Mouse (Mus musculus) limb, embryonic 14.5 days (tissue): Measurements from ENCODE around the gene Egfr. TPM values are rescaled to one million over a fixed set of nuclear protein-coding genes. Genes with fewer than 3 reads are reported as not detected.
A peak's percentile ranks its signal among the peaks of the same experiment; 100 is the strongest.

Experiments used
- ATAC-seq: fragments of 200-750 bp; cut with Nextera tagmentation; 2 replicates; pipeline ENCODE4 v1.8.0; 2017; ENCODE audit warnings: low read depth, moderate number of reproducible peaks, moderate TSS enrichment; ENCODE audit not compliant: low FRiP score
- DNase-seq: peaks from one replicate; pipeline ENCODE4 v3.0.0-alpha.2; 2015; ENCODE audit warnings: low spot score
- H3K27ac ChIP-seq: fragments of 300-500 bp; sonication (generic); replicated peaks from 2 replicates; pipeline ENCODE4 v1.5.1; 2014; ENCODE audit warnings: low read depth, mild to moderate bottlenecking, low read length, moderate library complexity, mixed read lengths
- H3K27me3 ChIP-seq: fragments of 300-500 bp; sonication (generic); 2 replicates; pipeline ENCODE4 v1.6.1; 2014; ENCODE audit warnings: low read length, mixed read lengths; ENCODE audit not compliant: control insufficient read depth, insufficient read depth
- H3K36me3 ChIP-seq: fragments of 300-500 bp; sonication (generic); 2 replicates; pipeline ENCODE4 v1.6.1; 2014; ENCODE audit warnings: mild to moderate bottlenecking, low read length, moderate library complexity, mixed read lengths; ENCODE audit not compliant: control insufficient read depth, insufficient read depth
- H3K4me1 ChIP-seq: fragments of 300-500 bp; sonication (generic); 2 replicates; pipeline ENCODE4 v1.6.1; 2014; ENCODE audit warnings: antibody characterized with exemption, low read length, mixed read lengths; ENCODE audit not compliant: control insufficient read depth, insufficient read depth
- H3K4me2 ChIP-seq: fragments of 300-500 bp; sonication (generic); replicated peaks from 2 replicates; pipeline ENCODE4 v1.6.1; 2014; ENCODE audit warnings: low read depth, mild to moderate bottlenecking, low read length, moderate library complexity; ENCODE audit not compliant: severe bottlenecking
- H3K4me3 ChIP-seq: fragments of 300-500 bp; sonication (generic); replicated peaks from 2 replicates; pipeline ENCODE4 v1.5.1; 2014; ENCODE audit warnings: low read length
- H3K9ac ChIP-seq: fragments of 300-500 bp; sonication (generic); 2 replicates; pipeline ENCODE4 v1.6.1; 2014; ENCODE audit warnings: mild to moderate bottlenecking, low read depth, low read length, moderate library complexity; ENCODE audit not compliant: severe bottlenecking
- H3K9me3 ChIP-seq: fragments of 300-500 bp; sonication (generic); 2 replicates; pipeline ENCODE4 v1.6.1; 2016; ENCODE audit warnings: low read length; ENCODE audit not compliant: control insufficient read depth
- POLR2A ChIP-seq: fragments of 200-500 bp; IDR thresholded peaks from 2 replicates; pipeline ENCODE4 v1.8.0; 2012; ENCODE audit warnings: inconsistent platforms, mild to moderate bottlenecking, moderate library complexity, borderline replicate concordance; ENCODE audit not compliant: insufficient read depth, insufficient read length; ENCODE audit errors: extremely low read depth
- WGBS: fragments of 180-500 bp; shearing (Covaris S2); extraction: QIAGEN DNeasy Blood & Tissue Kit; methylation state at CpG from one replicate; pipeline ENCODE4 v1.1.7; 2014; 5-methylcytosine and 5-hydroxymethylcytosine counted together
- polyA plus RNA-seq, 2 experiments: library from polyadenylated mRNA; depleted of rRNA in 1 of 2; stranded (reverse) in 1 of 2; unstranded in 1 of 2; fragments of >200 nt; fragmentation: Nextera tagmentation in 1 of 2; extraction: Ambion mirVana in 1 of 2; gene quantifications; 2 replicates each; pipeline versions ENCODE4 v1.2.1 to v1.2.3; 2012 to 2014

Gene Egfr
- polyA plus RNA-seq, 2 experiments, result 19.8 to 35.8 TPM

DNA sequence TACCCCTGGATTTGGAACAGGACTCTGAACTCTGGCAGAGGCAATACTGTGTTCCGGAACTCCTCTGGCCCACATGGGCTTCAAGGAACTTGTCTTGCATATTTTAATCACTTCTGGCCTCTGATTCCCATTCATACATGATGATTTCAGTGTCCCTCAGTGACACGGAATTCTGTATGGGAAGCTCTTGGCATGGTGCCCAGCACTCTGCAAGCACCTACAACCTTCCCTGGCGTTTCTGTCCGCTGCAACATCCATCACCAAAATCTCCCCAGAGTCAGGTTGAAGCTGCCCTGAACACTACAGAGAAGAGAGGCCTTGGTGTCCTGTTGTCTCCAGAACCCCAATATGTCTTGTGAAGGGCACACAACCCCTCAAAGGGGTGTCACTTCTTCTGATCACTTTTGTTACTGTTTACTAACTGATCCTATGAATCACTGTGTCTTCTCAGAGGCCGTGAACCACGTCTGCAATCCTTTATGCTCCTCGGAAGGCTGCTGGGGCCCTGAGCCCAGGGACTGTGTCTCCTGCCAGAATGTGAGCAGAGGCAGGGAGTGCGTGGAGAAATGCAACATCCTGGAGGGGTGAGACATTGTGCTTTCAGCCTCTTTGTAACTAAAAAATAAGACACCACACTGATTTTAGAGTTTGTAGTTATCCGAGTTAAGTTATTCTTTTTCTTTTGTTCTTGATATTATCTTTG lies 125.8 kb downstream of the Egfr start:
- Histone ChIP-seq H3K4me2 (no peak overlapping the region), H3K27me3 (no peaks in the 10 kb centered on the region), H3K36me3 (peaks cover 12% of the 10 kb centered on the region), H3K27ac (0 out of 2 replicates have a peak overlapping the region, but pooled peaks have one; percentile 1), H3K9ac (no peak overlapping the region), H3K4me3 (no peak overlapping the region), H3K4me1 (peaks cover 2% of the 10 kb centered on the region; the same call in 1 of the 2 replicates), H3K9me3 (no peaks in the 10 kb centered on the region)
- DNase-seq, result no peak
- ATAC-seq, result no peak
- WGBS, result 48% methylated on average over 9 of the region's 9 CpGs
- no peak for TF ChIP-seq POLR2A

DNA sequence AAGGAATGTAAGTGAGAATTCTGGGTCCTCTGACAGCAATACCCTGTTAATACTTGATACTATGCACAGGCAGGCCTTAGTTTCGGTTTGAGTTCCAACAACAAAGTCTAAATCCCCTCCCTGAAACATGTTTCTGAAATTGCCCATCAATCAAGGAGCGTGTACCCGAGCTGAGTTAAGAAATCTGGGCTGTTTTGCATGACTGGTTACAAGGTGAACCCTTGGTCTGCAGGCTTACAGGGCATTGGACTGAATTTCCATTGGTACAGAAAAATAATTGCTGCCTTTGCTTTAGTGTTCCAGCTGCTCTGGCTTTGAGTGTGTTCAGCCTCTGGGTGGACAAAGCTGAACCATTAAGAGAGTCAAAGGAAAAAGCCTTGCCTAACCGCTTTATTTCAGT lies 129.9 kb downstream of the Egfr start:
- no peak overlapping the region for H3K4me2 ChIP-seq
- H3K36me3 ChIP-seq, result peaks cover 9% of the 10 kb centered on the region
- H3K27ac ChIP-seq, result no peak overlapping the region
- no peaks in the 10 kb centered on the region for H3K9me3 ChIP-seq
- no peaks in the 10 kb centered on the region for H3K27me3 ChIP-seq
- DNase-seq (no peak), ATAC-seq (no peak)
- no peak for TF ChIP-seq POLR2A
- no peak overlapping the region for H3K9ac ChIP-seq
- no peak overlapping the region for H3K4me3 ChIP-seq
- peaks cover 2% of the 10 kb centered on the region; the same call in 1 of the 2 replicates for H3K4me1 ChIP-seq
- WGBS, result 49% methylated on average over 4 of the region's 4 CpGs

DNA sequence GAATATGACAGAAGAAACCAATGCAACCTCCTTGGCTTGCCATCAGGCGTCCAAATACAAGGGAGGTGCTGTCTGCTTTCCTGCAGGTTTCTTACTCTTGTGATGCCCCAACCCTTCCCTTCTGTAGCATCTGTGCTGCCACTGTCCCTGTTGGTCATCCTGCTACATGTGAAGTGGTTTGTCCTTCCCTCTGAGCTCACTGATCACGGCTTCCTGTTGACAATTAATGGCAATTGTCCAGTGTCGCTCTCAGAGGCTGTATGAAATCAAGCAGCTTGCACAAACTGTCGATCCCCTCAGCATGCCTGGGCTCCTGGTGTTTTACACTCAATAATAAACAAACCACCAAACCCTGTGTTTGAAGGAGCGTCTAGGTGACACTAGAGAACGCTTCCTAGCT lies 134.1 kb downstream of the Egfr start:
- Histone ChIP-seq H3K27me3 (no peaks in the 10 kb centered on the region), H3K4me1 (no peaks in the 10 kb centered on the region), H3K4me2 (no peak overlapping the region), H3K36me3 (peaks cover 22% of the 10 kb centered on the region), H3K4me3 (no peak overlapping the region), H3K27ac (no peak overlapping the region), H3K9me3 (no peaks in the 10 kb centered on the region), H3K9ac (no peak overlapping the region)
- TF ChIP-seq POLR2A, result no peak
- DNase-seq (no peak), ATAC-seq (no peak)
- WGBS, result 56% methylated on average over 6 of the region's 6 CpGs

DNA sequence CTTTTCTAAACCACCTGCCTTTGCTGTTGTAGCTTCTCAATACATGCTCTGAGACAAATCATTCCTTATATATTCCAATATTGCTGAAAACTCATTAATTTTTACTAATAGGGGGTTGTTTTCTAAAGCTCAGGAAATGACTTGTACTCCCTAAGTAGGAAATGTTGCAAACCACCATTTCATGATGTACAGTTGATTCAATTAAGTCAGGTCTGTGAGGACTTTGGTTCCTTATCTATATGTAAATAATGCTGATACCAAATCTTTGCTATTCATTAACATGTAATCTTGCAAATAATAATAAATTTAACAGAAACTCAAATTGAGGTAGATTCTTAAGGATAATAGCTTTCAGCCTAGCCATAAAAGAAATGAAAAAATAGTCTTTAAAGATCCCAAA lies 136.1 kb downstream of the Egfr start:
- Histone ChIP-seq H3K27me3 (no peaks in the 10 kb centered on the region), H3K9me3 (no peaks in the 10 kb centered on the region), H3K27ac (no peak overlapping the region), H3K36me3 (peaks cover 15% of the 10 kb centered on the region), H3K9ac (no peak overlapping the region), H3K4me2 (no peak overlapping the region), H3K4me1 (no peaks in the 10 kb centered on the region), H3K4me3 (no peak overlapping the region)
- ATAC-seq, result no peak
- TF ChIP-seq POLR2A, result no peak
- no peak for DNase-seq

DNA sequence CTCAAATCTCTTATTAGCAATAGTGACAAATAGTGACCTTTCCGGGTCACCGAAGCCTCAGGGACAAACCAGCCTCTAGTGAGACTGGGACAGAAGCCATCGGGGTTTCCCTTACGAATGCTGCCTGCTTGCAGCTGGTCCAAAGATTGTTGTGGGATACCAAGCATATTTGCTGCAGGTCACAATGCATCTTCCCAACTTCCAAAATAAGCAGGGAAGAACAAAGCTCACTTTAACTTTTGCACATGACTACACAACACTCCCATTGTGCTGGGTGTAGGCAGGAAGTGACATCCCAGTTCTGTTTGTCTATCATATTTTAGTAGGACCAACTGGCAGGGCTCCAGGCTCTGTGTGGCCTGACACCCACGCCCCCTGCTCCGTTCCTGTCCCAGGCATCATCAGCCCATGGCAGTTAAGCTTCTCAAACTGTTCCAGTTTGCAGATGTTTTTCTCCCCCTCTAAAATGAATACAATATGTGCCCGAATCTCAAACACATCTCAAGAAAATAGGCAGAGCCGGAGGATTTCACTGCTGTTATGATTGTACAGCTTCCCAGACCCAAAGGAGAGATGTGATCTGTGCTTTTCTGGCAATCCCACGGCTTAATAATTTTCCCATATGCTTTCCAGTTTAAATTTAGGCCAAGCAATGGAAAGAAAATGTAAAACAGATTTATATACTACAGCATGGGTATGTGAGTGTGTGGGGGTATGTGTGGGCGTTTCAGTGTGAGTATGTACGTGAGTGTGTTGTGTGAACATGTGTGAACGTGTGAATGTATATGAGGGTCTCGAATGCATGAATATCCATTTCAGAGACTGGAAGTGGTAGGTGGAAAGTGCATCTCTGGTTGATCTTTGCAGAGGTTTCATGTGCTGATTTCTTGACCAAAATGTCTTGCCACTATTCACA lies 143.7 kb downstream of the Egfr start:
- no peaks in the 10 kb centered on the region for H3K27me3 ChIP-seq
- H3K4me3 ChIP-seq, result no peak overlapping the region
- H3K9me3 ChIP-seq, result no peaks in the 10 kb centered on the region
- H3K4me2 ChIP-seq, result no peak overlapping the region
- ATAC-seq (peak; percentile 85), DNase-seq (peak; percentile 87)
- no peak overlapping the region for H3K9ac ChIP-seq
- WGBS, result 46% methylated on average over 13 of the region's 13 CpGs
- peaks cover 25% of the 10 kb centered on the region for H3K36me3 ChIP-seq
- no peak for TF ChIP-seq POLR2A
- peak overlapping the region; percentile 75 for H3K27ac ChIP-seq
- peaks cover 12% of the 10 kb centered on the region; the same call in 1 of the 2 replicates for H3K4me1 ChIP-seq
